Mouse (Mus musculus): ENCODE data around the gene Clec4g.
"Not testable (repeated sequence)": the region's sequence is repeated elsewhere in the genome, so short reads cannot be mapped to it uniquely, and the experiment has no call there.

The Clec4g gene

DNA sequence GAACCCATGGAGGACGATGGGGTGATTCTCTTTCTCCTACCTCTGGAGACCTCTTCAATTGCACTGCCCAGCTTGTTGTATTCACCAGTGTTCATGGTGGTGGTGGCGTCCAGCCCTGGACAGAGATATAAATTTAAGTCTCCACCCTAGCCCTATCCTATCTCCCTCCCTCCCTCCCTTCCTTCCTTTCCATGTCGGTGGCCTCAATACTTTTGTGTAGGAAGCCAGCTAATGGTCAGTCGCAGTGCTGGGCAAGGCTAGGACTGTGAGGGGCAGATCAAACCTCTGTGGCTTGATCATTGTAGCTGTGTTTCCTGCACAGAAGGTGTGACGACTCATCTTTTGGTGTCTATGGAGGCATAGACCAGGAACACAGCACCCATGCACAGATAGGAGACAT lies at the start of gene Clec4g:
Clec4g (minus strand) TSS at position 101 of the 400 bp plus-strand sequence.
- in situ Hi-C loops (cut with MboI, MseI), result loop anchor here in 1 of 2 experiments (25.0 kb wide), 1 partner anchor 642 kb away; no protein-coding TSS in a partner anchor

DNA sequence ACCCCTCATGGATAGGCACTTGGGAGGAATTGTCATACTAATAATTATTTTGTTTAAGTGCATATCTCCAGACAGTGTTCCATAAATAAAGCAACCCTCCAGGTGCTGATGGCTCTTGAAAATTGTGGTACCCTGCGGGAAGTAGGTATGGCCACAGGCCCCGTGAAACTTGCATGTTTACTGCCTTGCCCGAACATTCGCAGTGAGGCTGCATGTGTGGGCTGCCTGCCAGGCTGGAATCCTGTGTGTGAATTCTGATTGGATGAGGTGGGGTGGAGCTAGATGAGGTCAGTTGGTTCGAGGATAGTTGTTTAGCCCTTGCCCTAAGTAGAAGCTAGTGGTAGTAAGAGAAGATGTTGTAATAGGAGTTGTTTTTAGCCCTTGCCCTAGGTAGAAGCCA lies 48.2 kb upstream of the Clec4g start:
- in situ Hi-C loops (cut with MboI, MseI), result not testable (repeated sequence)

DNA sequence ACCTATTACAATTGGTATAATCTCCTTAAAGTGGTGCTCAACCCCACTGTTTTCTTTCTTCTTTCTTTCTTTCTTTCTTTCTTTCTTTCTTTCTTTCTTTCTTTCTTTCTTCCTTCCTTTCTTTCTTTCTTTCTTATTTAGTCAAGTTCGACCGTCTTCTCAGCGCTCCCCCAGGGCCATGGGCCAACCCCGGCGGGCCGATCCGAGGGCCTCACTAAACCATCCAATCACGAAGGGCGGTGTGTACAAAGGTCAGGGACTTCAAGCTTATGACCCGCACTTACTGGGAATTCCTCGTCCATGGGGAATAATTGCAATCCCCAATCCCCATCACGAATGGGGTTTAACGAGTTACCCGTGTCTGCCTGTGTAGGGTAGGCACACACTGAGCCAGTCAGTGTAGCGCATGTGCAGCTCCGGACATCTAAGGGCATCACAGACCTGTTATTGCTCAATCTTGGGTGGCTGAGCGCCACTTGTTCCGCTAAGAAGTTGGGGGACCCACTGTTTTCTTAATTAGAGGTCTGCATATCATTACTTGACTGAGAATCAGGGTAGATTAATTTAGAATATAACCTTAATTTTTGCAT lies 33.9 kb upstream of the Clec4g start:
- in situ Hi-C loops (cut with MboI, MseI), result no loop called here

DNA sequence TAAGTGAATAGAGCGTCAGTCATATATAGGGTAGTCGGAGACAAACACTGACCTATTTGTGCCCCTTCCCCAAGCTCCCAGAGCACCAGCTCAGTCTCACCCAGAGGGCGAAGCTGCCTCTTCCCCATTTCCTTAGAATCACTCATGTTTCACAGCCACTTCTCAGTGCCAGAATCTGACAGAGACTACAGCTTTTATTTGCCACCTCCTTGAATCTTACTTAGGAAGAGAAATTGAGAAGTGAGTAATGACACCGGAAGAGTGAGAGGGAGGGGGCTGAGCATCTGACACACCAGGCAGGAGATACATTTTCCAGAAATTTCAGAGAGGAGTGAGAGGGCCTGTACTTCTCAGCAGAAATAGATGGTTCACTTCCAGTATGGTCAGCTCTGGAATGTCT lies 28.3 kb upstream of the Clec4g start, which contains the start of gene Cd209a:
Cd209a (minus strand) TSS at position 224 of the 400 bp plus-strand sequence.
- in situ Hi-C loops (cut with MboI, MseI), result loop anchor here in 1 of 2 experiments (25.0 kb wide), 1 partner anchor 814 kb away; no protein-coding TSS in a partner anchor

DNA sequence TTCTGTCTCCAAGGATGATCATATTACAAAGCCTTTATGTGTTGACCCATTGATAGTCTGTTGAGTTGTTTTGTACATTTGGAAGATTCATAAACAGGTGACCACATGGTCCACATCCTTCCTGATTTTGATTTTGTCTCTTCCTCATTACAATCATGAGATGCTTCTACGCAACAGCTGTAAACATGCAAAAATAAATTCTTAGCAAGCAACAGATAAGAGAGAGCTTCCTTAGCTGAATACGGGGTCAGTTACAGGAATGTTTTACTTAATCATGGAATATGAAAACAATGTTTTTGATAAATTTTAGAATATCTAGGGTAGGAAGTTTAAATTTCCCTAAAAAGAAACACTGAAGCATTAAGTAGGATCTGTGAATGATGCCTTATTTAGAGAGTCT lies 16.5 kb upstream of the Clec4g start:
- in situ Hi-C loops (cut with MboI, MseI), result loop anchor here in 1 of 2 experiments (25.0 kb wide), 1 partner anchor 825 kb away; no protein-coding TSS in a partner anchor

DNA sequence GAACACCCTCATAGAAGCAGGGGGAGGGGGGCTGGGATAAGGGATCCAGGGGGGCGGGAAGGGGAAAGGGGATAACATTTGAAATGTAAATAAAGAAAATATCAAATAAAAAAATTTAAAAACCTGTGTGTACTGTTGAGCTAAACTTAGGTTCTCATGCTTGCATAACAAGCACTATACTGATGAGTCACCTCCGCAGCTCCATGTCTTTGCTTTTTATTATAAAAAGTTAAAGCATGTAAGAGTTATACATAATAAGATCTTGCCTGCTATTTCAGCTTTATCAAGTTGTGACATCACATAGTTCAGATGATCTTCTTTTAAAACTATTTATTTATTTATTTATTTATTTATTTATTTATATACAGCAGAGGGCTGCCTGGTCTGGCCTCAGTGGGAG lies 15.1 kb upstream of the Clec4g start:
- in situ Hi-C loops (cut with MboI, MseI), result loop anchor here in 1 of 2 experiments (25.0 kb wide), 1 partner anchor 827 kb away; no protein-coding TSS in a partner anchor

DNA sequence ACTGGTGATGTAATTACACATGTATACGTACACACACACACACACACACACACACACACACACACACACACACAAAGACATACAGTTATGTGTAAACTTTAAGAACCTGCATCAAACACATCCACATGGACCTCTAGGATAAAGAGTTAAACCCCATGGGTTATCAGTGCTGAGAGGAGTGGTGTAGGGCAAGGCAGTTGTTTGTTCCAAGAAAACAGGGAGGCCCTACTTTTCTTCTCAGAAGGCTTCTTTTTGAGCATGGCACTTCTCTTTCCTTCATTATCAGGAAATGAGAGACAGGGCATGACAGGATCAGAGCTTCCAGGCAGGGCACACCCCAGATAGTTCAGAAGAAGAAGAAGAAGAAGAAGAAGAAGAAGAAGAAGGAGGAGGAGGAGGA lies 13.6 kb upstream of the Clec4g start:
- in situ Hi-C loops (cut with MboI, MseI), result loop anchor here in 1 of 2 experiments (25.0 kb wide), 1 partner anchor 828 kb away; no protein-coding TSS in a partner anchor

DNA sequence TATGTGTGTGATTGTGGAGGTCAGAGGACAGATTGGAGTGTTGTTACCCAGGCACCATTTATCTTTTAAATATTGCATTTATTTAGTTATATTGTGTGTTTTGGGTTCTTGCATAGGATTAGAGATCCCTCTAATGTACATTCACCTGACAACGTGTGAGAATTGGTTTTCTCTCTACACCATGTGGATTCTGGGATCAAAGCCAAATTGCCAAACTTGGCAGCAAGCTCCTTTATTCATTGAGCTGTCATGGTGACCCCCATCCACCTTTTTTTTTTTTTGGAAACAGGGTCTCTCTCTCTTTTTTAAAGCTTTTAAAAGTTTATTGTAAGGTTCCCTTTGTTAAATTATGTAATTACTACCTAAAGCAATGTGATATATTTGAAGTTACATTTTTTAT lies 590 bp upstream of the Clec4g start:
- in situ Hi-C loops (cut with MboI, MseI), result loop anchor here in 1 of 2 experiments (25.0 kb wide), 1 partner anchor 641 kb away; no protein-coding TSS in a partner anchor

DNA sequence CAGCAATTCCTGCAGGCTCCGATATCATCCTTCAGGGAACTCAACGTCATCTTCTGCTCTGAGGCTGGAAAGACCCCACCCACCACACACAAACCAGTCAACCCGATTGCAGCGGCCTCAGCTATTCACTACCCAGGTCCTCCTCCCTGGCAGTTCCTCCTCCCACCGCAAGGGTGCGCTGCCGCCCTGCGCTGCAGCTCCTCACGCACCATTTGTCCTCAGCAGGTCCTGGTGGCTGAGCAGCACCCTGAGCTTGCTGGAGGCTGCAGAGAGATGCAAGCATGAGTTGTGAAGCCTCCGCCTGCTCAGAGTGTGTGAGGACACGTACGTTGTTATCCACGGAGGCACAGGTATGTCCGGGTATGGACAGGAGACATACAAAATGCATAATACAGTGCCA lies 1.9 kb downstream of the Clec4g start:
- in situ Hi-C loops (cut with MboI, MseI), result loop anchor here in 1 of 2 experiments (25.0 kb wide), 1 partner anchor 644 kb away; no protein-coding TSS in a partner anchor

DNA sequence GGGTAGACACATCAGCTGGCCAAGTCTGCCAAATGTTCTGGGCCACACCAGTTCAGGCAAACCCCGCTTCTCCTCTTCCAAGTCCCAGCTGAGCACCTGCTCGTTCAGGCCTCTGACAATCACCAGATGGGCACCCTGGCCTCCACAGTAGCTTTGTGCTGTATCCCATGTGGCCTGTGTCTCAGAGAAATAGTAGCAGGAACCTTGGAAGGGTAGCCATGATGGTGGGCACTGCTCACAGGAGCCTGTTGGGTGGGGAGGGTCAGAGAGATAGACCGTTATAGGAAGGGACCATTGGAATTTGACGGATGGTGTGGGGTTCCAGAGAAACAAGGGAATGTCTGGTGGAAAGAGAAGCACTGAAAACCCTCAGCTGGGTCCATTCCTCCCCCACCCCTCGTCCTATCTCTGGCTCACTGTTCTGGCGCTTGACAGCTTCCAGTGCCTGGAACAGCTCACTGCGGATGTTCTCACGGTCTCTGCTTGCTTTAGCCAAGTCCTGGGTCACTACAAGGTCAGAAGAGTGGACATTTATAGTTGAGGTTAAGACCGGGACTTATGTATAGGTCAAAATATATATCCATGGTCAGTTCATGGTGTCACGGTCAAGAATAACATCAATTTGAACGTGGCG lies 3.0 kb downstream of the Clec4g start:
- in situ Hi-C loops (cut with MboI, MseI), result loop anchor here in 1 of 2 experiments (25.0 kb wide), 1 partner anchor 645 kb away; no protein-coding TSS in a partner anchor

DNA sequence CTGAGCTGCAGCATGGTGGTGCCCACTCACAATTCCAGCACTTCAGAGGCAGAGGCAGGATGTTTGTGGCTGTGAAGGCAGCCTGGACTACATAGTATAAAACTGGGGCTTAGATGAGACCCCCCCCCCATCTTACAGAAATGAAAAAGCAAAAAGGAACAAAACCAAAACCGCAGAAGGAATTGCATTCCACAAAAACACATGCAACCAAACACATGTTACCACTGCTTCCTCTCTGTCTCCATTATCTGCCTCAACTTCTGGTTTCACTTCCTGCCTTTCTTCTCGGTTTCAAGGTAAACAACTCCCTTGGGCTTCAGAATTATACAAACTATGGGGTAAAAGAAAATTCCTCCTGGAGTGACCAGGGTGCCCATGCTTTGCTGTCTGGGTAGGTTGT lies 8.8 kb downstream of the Clec4g start:
- in situ Hi-C loops (cut with MboI, MseI), result loop anchor here in 1 of 2 experiments (25.0 kb wide), 1 partner anchor 651 kb away; no protein-coding TSS in a partner anchor

DNA sequence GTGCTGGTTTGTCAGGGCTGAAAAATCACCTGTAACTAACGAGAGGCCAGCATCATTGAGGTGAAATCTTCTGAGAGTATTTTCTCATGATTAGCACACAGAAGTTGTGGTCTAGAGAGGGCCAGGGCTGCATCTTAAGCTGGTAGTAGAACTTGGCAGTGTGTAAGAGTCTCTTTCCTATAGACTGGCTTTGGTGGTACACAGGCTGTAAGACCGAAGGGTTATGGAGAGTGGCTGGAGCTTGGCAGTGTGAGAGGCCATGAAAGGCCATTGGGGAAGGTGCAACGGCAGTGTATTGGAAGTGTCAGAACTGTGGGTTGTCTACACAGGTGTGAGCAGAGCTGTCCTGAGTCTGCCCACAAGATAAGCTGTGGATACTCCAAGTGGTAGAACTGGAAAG lies 10.1 kb downstream of the Clec4g start:
- in situ Hi-C loops (cut with MboI, MseI), result loop anchor here in 1 of 2 experiments (25.0 kb wide), 1 partner anchor 652 kb away; no protein-coding TSS in a partner anchor

DNA sequence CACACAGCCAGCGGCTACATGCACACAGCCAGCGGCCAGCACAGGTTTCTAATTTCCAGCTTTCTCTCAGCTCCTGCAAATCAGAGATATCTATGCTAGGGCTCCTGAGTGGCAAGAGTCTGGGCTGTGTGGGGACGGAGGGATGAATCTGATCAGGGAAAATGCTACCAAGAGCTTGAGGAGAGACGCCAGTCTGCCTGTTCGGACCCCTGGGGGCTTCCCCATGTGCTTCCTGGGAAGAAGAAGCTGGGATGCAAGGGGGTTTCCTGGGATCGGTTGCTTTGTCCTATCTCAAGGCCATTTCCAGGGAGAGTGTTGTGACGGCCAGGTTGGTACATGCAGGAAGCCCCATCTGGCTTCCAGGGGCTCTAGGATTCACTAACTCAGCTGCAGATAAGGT lies 12.8 kb downstream of the Clec4g start:
- in situ Hi-C loops (cut with MboI, MseI), result loop anchor here in 1 of 2 experiments (25.0 kb wide), 1 partner anchor 655 kb away; no protein-coding TSS in a partner anchor

DNA sequence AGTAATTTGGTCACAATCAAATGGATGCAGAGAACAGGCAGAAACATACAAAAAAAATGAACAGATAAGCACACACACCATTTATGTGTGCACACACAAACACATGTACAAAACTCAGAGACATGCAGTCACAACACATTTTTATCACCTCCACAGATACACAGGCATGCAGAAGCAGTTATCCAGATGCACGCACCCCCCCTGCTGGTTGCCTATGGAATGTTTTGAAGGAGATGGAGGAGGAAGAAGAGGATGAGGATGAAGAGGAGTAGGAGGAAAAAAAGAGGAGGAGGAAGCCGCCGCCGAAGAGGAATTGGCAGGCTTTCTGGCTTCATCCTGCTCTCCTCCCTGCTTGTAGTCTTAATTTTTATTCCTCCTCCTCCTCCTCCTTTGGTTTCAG lies 14.7 kb downstream of the Clec4g start:
- in situ Hi-C loops (cut with MboI, MseI), result loop anchor here in 1 of 2 experiments (25.0 kb wide), 1 partner anchor 657 kb away; no protein-coding TSS in a partner anchor

DNA sequence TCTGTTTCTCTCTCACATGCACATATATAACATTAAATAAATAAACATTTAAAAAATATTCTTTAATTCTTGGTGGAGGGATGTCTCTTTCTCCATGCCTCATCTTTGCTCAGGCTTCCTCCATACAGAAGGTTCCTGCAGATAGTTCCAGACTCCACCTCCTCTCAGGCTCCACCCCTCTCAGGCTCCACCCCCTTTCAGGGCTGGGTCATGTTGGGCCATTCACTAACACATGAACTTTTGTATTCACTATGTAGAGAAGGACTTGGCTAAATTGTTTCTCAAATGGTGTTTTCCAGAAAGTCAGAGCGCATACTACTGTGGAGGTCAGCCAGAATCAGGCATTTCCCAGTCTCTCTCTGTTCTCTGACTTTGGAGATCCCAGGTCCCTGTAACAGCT lies 19.0 kb downstream of the Clec4g start:
- in situ Hi-C loops (cut with MboI, MseI), result loop anchor here in 1 of 2 experiments (25.0 kb wide), 1 partner anchor 661 kb away; no protein-coding TSS in a partner anchor

DNA sequence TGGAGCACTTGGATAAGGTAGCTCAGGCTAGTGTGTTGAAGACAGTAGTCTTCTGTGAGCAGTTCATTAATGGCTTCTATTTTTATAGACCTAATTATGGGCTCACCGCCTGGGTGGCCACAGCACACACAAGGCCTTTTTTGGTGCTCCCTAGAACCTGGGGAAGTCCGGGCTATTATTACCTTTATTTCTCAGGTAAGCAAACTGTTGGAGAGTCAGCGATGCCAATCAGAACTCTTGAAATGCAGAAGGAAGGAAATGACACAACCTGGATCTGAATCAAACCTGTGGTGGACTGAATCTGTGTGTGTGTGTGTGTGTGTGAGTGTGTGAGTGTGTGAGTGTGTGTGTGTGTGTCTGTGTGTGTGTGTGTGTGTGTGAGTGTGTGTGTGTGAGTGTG lies 26.3 kb downstream of the Clec4g start, which contains the start of gene Fcer2a:
Fcer2a (minus strand) TSS at position 55 of the 400 bp plus-strand sequence.
- in situ Hi-C loops (cut with MboI, MseI), result loop anchor here in 1 of 2 experiments (10.0 kb wide), 1 partner anchor 671 kb away; no protein-coding TSS in a partner anchor

DNA sequence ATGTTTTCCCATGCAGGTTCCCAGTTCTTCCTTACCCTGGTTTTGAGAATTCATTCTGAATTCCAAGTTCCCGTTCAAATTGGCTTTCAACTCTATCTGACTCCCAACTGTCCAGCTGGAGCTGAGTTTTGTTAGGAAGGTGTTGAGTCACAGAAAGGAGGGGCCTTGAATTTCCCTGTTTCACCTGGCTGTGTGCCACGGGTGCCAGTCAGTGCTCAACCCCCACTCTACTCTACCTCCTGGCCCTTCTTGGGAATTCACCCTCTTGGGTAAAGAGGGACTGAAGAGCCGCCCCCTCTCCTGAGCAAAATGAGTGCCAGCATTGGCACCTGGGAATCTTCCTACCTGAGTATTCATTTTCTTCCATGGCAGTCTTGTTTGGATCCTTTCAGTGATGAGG lies 29.7 kb downstream of the Clec4g start:
- in situ Hi-C loops (cut with MboI, MseI), result loop anchor here in 1 of 2 experiments (10.0 kb wide), 1 partner anchor 674 kb away; no protein-coding TSS in a partner anchor

DNA sequence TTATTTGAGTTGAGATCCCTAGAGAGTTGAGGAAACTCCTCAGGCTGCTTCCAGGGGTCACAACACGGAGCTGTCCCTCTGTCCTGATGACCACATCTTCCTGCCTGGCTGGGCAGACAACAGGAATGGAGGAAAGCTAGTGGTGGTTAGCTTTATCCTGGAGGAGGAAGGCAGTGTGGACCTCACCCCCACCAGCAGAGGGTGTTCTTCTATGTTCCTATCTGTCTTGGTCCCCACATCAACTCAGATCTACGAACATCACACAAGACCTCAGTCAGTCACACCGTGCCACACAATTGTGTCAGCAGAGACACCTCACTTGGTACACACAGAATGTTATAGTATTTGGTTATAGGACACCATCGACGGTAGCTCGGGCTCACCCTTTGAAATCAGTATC lies 32.9 kb downstream of the Clec4g start:
- in situ Hi-C loops (cut with MboI, MseI), result no loop called here

DNA sequence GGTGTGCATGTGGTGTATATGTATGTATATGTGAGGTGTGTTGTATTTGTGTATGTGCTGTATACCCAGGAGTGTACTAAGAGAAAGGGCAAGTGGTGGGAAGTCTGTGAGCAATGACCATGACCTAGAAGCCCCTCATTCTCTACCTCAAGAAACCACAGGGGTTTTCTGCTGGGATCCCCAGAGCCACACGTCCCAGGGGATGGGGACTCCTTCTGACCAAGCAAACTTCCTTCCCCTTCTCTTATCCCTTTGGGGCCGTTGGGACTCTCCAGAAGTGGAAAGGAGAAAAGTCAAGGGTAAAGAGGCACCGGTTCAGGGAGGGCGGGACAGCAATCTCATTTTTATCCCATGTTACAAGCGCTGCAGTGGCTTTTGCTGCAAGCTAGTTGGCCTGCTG lies 35.0 kb downstream of the Clec4g start:
- in situ Hi-C loops (cut with MboI, MseI), result no loop called here

DNA sequence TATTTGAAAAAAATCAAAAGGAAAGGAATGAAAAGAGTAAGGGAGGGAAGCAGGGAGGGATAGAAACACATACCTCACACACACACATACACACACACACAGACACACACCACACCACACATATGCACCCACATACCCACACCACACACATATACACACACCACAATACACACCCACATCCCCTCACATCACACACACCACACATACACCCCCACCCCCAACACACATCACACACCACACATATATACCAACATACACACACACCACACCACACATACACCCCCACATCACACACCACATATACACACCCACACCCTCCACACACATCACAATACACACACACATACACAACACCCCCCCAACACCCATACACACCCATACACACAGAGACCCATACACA lies 35.9 kb downstream of the Clec4g start:
- in situ Hi-C loops (cut with MboI, MseI), result no loop called here

DNA sequence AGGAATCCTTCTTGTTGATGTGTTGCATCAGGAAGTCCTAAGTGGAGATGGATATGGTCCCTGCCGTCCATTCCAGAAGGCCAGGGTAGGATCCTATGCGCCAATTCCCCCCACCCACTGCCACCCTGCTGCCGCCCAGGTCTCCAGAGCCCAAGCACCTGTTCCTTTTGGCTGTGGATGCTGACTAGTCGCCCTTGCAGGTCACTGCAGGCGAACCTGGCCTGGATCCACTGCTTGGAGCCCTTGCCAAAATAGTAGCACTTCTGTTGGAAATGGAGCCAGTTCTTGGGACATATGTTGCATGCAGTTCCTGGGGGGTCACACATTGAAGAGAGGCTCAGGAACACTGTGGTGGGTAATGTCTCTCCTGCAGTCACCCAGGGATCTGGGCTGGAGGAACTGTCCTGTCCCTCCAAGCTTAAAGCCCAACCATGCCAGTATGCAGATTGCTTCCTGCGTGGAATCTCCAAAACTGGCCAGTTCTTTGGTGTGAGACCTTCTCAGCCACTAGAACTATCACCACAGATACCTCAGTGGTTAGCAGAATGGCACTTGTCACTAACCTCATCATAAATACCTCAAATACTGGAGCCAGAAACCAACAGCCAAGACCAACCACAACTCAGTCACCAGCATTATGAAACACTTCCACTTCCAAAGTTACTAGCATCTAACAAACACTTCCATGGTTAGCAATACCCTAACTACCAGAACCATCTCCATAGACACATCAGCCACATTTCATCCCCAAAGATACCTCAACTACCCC lies 36.9 kb downstream of the Clec4g start:
- in situ Hi-C loops (cut with MboI, MseI), result no loop called here

All from T-helper 17 cell (primary cell).